Mouse (Mus musculus) midbrain, embryonic 14.5 days (tissue): ENCODE measurements around the gene BC051142. TPM values are rescaled to one million over a fixed set of nuclear protein-coding genes. Genes with fewer than 3 reads are reported as not detected.

Experiments
- ATAC-seq: fragments of 200-750 bp; cut with Nextera tagmentation; 2 replicates; pipeline ENCODE4 v1.8.0; 2017; ENCODE audit warnings: moderate number of reproducible peaks, moderate library complexity; ENCODE audit not compliant: low FRiP score, low TSS enrichment
- DNase-seq: peaks from one replicate; pipeline ENCODE4 v3.0.0-alpha.2; 2015
- H3K27ac ChIP-seq: fragments of 300-500 bp; sonication (generic); replicated peaks from 2 replicates; pipeline ENCODE4 v1.5.1; 2014; ENCODE audit warnings: mild to moderate bottlenecking, low read depth, low read length, moderate library complexity
- H3K27me3 ChIP-seq: fragments of 300-500 bp; sonication (generic); 2 replicates; pipeline ENCODE4 v1.6.1; 2014; ENCODE audit warnings: low read length, control low read depth, mixed read lengths; ENCODE audit not compliant: control insufficient read depth, insufficient read depth
- H3K36me3 ChIP-seq: fragments of 300-500 bp; sonication (generic); 2 replicates; pipeline ENCODE4 v1.6.1; 2014; ENCODE audit warnings: low read length, control low read depth; ENCODE audit not compliant: control insufficient read depth, insufficient read depth
- H3K4me1 ChIP-seq: fragments of 300-500 bp; sonication (generic); 2 replicates; pipeline ENCODE4 v1.6.1; 2014; ENCODE audit warnings: mild to moderate bottlenecking, antibody characterized with exemption, low read length, control low read depth; ENCODE audit not compliant: control insufficient read depth, insufficient read depth
- H3K4me2 ChIP-seq: fragments of 300-500 bp; sonication (generic); 2 replicates; pipeline ENCODE4 v1.6.1; 2014; ENCODE audit warnings: mild to moderate bottlenecking, low read length, moderate library complexity
- H3K4me3 ChIP-seq: fragments of 300-500 bp; sonication (generic); replicated peaks from 2 replicates; pipeline ENCODE4 v1.5.1; 2014; ENCODE audit warnings: low read depth, low read length
- H3K9ac ChIP-seq: fragments of 300-500 bp; sonication (generic); replicated peaks from 2 replicates; pipeline ENCODE4 v1.6.1; 2014; ENCODE audit warnings: mild to moderate bottlenecking, low read length, moderate library complexity
- H3K9me3 ChIP-seq: fragments of 300-500 bp; sonication (generic); 2 replicates; pipeline ENCODE4 v1.6.1; 2016; ENCODE audit warnings: low read length, control low read depth, mixed read lengths; ENCODE audit not compliant: control insufficient read depth
- polyA plus RNA-seq: library from polyadenylated mRNA; unstranded; fragments of >200 nt; fragmentation: Nextera tagmentation; extraction: Ambion mirVana; gene quantifications from 2 replicates; pipeline ENCODE4 v1.2.1, GENCODE M21; 2014

BC051142 gene
- polyA plus RNA-seq, 1 experiment from 2014 or later = 6.2 TPM

GRCm38 (mm10) chr17:34507591-34507990, 109.0 kb downstream of the BC051142 start:
- H3K9me3 ChIP-seq = no peaks in the 10 kb centered on the region
- no peak overlapping the region for H3K4me2 ChIP-seq
- no peak overlapping the region for H3K4me3 ChIP-seq
- no peak for ATAC-seq
- H3K36me3 ChIP-seq = no peaks in the 10 kb centered on the region
- no peaks in the 10 kb centered on the region for H3K27me3 ChIP-seq
- no peak overlapping the region for H3K27ac ChIP-seq
- H3K9ac ChIP-seq = no peak overlapping the region
- no peak for DNase-seq
- H3K4me1 ChIP-seq = no peaks in the 10 kb centered on the region

Other genes with a start within 250 kb of the BC051142 start
- gene H2-DMb1, start 245.7 kb upstream of the BC051142 start, polyA plus RNA-seq = 0.38 and 0.91 TPM in 2 replicates
- gene Tap1, start 211.3 kb upstream of the BC051142 start, polyA plus RNA-seq = 1.1 and 2.9 TPM in 2 replicates
- 1.0 and 2.2 TPM in 2 replicates for gene Psmb9, start 211.1 kb upstream of the BC051142 start, polyA plus RNA-seq
- 1.1 and 5.1 TPM in 2 replicates for gene Psmb8, start 201.1 kb upstream of the BC051142 start, polyA plus RNA-seq
- gene Tap2, start 195.3 kb upstream of the BC051142 start, polyA plus RNA-seq = 0.77 and 1.6 TPM in 2 replicates
- gene H2-Ob, start 159.9 kb upstream of the BC051142 start, polyA plus RNA-seq = not detected in 2 replicates
- gene H2-Ab1, start 141.1 kb upstream of the BC051142 start, polyA plus RNA-seq = 1.1 and 2.0 TPM in 2 replicates
- 0.83 TPM in 1 of 2 replicates, not detected in the other for gene H2-Aa, start 111.0 kb upstream of the BC051142 start, polyA plus RNA-seq
- gene H2-Eb1, start 93.0 kb upstream of the BC051142 start, polyA plus RNA-seq = 2.4 and 2.7 TPM in 2 replicates
- gene H2-Eb2, start 73.2 kb upstream of the BC051142 start, polyA plus RNA-seq = 0.16 TPM in 1 of 2 replicates, not detected in the other
- not detected in 2 replicates for gene Btnl2, start 44.0 kb upstream of the BC051142 start, polyA plus RNA-seq
- not detected in 2 replicates for gene Btnl1, start 21.7 kb upstream of the BC051142 start, polyA plus RNA-seq
- gene Btnl4, start 78.5 kb downstream of the BC051142 start, polyA plus RNA-seq = not detected in 2 replicates
- gene Btnl6, start 118.5 kb downstream of the BC051142 start, polyA plus RNA-seq = not detected in 2 replicates
- gene Notch4, start 165.4 kb downstream of the BC051142 start, polyA plus RNA-seq = 9.9 and 10.3 TPM in 2 replicates
- gene Gpsm3, start 191.0 kb downstream of the BC051142 start, polyA plus RNA-seq = 2.3 and 4.3 TPM in 2 replicates
- 12.8 and 13.5 TPM in 2 replicates for gene Pbx2, start 192.4 kb downstream of the BC051142 start, polyA plus RNA-seq
- gene Ager, start 199.0 kb downstream of the BC051142 start, polyA plus RNA-seq = 1.2 and 1.4 TPM in 2 replicates
- gene Rnf5, start 204.9 kb downstream of the BC051142 start, polyA plus RNA-seq = 223 and 269 TPM in 2 replicates
- gene Agpat1, start 205.4 kb downstream of the BC051142 start, polyA plus RNA-seq = 122 and 123 TPM in 2 replicates
- 6.7 and 9.5 TPM in 2 replicates for gene Egfl8, start 217.2 kb downstream of the BC051142 start, polyA plus RNA-seq
- 23.4 and 25.5 TPM in 2 replicates for gene Ppt2, start 229.7 kb downstream of the BC051142 start, polyA plus RNA-seq
- 12.4 and 13.6 TPM in 2 replicates for gene Prrt1, start 230.7 kb downstream of the BC051142 start, polyA plus RNA-seq
- gene Fkbpl, start 245.9 kb downstream of the BC051142 start, polyA plus RNA-seq = 11.2 and 14.5 TPM in 2 replicates
- 97.1 TPM in 2 replicates for gene Atf6b, start 248.3 kb downstream of the BC051142 start, polyA plus RNA-seq